Mouse (Mus musculus) ES-Bruce4 (cell line): ENCODE data around the gene Ccn1.

Experiments
- EP300 ChIP-seq: IDR thresholded peaks from 2 replicates; pipeline ENCODE4 v1.6.1; 2011; ENCODE audit warnings: low read depth, low read length; ENCODE audit not compliant: insufficient read depth
- POLR2A ChIP-seq: IDR thresholded peaks from one replicate; pipeline ENCODE4 v1.8.1; 2011; ENCODE audit warnings: low read length; ENCODE audit not compliant: insufficient read depth

- TF ChIP-seq POLR2A (no peak), EP300 (no peak)
Measured at GRCm38 (mm10) chr3:145648991-145649851, 560 bp downstream of the Ccn1 start.
